Mouse (Mus musculus): ENCODE measurements around the gene Crybg1. TPM values are rescaled to one million over a fixed set of nuclear protein-coding genes. Genes with fewer than 3 reads are reported as not detected.

Gene Crybg1
- total RNA-seq, 2 experiments from 2014 or later = 0.42 to 0.48 TPM

- intact Hi-C loops (cut with DNase I) = no loop called here
Observed at GRCm38 (mm10) chr10:44008808-44009207, 139.8 kb downstream of the Crybg1 start.

GRCm38 (mm10) chr10:44006815-44007214, 141.8 kb downstream of the Crybg1 start:
- intact Hi-C loops (cut with DNase I) = no loop called here
- no peak for DNase-seq

More at GRCm38 (mm10) chr10:44008808-44009207, 139.8 kb downstream of the Crybg1 start:
- no peak for DNase-seq

GRCm38 (mm10) chr10:44005677-44006641, 142.7 kb downstream of the Crybg1 start:
- intact Hi-C loops (cut with DNase I) = no loop called here
- DNase-seq = peak; percentile 27

GRCm38 (mm10) chr10:44004221-44004751, 144.4 kb downstream of the Crybg1 start:
- intact Hi-C loops (cut with DNase I) = no loop called here
- no peak for DNase-seq

- DNase-seq = peak; percentile 25
- intact Hi-C loops (cut with DNase I) = no loop called here
Observed at GRCm38 (mm10) chr10:44003551-44004151, 145.0 kb downstream of the Crybg1 start.

GRCm38 (mm10) chr10:44002995-44003524, 145.6 kb downstream of the Crybg1 start:
- intact Hi-C loops (cut with DNase I) = no loop called here

GRCm38 (mm10) chr10:44002004-44002940, 146.4 kb downstream of the Crybg1 start:
- intact Hi-C loops (cut with DNase I) = no loop called here
- DNase-seq = no peak

More at GRCm38 (mm10) chr10:44002995-44003524, 145.6 kb downstream of the Crybg1 start:
- no peak for DNase-seq

GRCm38 (mm10) chr10:44000156-44000865, 148.3 kb downstream of the Crybg1 start:
- no peak for DNase-seq
- intact Hi-C loops (cut with DNase I) = no loop called here

GRCm38 (mm10) chr10:43998503-43999082, 150.1 kb downstream of the Crybg1 start:
- DNase-seq = no peak

GRCm38 (mm10) chr10:43998023-43998422, 150.6 kb downstream of the Crybg1 start:
- DNase-seq = no peak
- intact Hi-C loops (cut with DNase I) = no loop called here

More at GRCm38 (mm10) chr10:43998503-43999082, 150.1 kb downstream of the Crybg1 start:
- intact Hi-C loops (cut with DNase I) = no loop called here

GRCm38 (mm10) chr10:43997276-43997675, 151.4 kb downstream of the Crybg1 start:
- no peak for DNase-seq
- intact Hi-C loops (cut with DNase I) = no loop called here

- intact Hi-C loops (cut with DNase I) = no loop called here
- DNase-seq = no peak
Observed at GRCm38 (mm10) chr10:43995858-43996650, 152.6 kb downstream of the Crybg1 start.

- intact Hi-C loops (cut with DNase I) = no loop called here
- no peak for DNase-seq
Observed at GRCm38 (mm10) chr10:43993198-43993597, 155.5 kb downstream of the Crybg1 start.

- intact Hi-C loops (cut with DNase I) = no loop called here
- DNase-seq = no peak
Observed at GRCm38 (mm10) chr10:43992506-43992905, 156.1 kb downstream of the Crybg1 start.

GRCm38 (mm10) chr10:43991268-43991667, 157.4 kb downstream of the Crybg1 start:
- DNase-seq = no peak
- intact Hi-C loops (cut with DNase I) = no loop called here

- intact Hi-C loops (cut with DNase I) = no loop called here
- DNase-seq = no peak
Observed at GRCm38 (mm10) chr10:43983866-43984265, 164.8 kb downstream of the Crybg1 start.

- intact Hi-C loops (cut with DNase I) = no loop called here
Observed at GRCm38 (mm10) chr10:43983241-43983640, 165.4 kb downstream of the Crybg1 start.

GRCm38 (mm10) chr10:43982470-43982869, 166.2 kb downstream of the Crybg1 start:
- intact Hi-C loops (cut with DNase I) = no loop called here
- DNase-seq = no peak

More at GRCm38 (mm10) chr10:43983241-43983640, 165.4 kb downstream of the Crybg1 start:
- DNase-seq = no peak
